Mouse (Mus musculus) G1E-ER4 (cell line): ENCODE data around the gene Mstn. TPM values are rescaled to one million over a fixed set of nuclear protein-coding genes. Genes with fewer than 3 reads are reported as not detected.

Experiments used
- GATA1 ChIP-seq: IDR thresholded peaks from one replicate; pipeline ENCODE4 v1.8.0; 2012; ENCODE audit warnings: low read length, inconsistent platforms
- polyA plus RNA-seq: library from polyadenylated mRNA; stranded (reverse); fragments of >175 nt; gene quantifications from 2 replicates; pipeline ENCODE4 v1.2.3, GENCODE M21; 2012

Mstn gene
- polyA plus RNA-seq, result not detected in 2 replicates

DNA sequence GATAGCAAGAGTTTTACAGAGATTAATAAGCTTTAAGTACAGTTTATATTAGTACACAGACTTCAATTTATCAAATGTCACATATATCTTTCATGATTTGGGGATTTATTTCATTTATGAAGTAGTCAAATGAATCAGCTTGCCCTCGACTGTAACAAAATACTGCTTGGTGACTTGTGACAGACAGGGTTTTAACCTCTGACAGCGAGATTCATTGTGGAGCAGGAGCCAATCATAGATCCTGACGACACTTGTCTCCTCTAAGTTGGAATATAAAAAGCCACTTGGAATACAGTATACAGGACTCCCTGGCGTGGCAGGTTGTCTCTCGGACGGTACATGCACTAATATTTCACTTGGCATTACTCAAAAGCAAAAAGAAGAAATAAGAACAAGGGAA is at the start of gene Mstn:
Gene Mstn, plus strand, starts transcription at position 301 of the 400 bp plus-strand sequence.
- no peak for TF ChIP-seq GATA1

DNA sequence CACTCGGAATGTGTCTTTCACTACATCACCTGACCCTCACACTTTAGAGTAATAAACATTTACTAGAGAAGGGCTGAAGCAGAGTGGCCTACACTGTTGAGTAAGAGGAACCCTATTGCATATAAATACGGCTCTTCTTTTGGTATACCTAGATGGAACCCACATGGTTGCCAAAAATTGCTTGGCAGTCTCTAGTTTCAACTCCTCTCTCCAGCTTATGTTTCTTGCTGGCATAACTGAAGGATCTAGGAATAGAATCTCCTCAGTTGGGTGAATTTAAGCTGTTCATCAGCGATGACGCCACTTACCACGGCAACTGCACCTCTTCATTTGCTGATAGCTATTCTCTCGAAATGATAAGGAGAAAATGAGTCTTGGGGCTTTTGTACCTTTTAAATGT is 46.7 kb upstream of the Mstn start:
- no peak for TF ChIP-seq GATA1

DNA sequence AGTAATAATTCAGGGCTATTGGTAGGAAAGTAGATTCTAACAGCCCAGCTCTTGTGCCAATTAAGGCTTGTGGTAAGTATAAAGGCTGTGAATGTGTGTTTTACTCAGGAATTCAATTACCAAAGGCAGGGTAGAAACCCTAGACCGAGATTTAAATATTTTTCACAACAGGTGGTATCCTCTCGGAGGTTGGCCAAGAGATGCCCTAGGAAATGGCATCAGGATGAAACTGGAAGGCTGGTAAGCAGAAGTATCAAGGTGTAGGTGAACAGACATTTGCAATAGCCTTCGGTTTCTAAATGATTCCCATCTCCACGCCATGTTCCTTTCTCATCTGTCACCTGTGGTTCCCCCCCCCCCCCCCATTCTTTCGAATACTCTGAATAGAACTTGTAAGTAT is 45.8 kb upstream of the Mstn start:
- TF ChIP-seq GATA1, result no peak

DNA sequence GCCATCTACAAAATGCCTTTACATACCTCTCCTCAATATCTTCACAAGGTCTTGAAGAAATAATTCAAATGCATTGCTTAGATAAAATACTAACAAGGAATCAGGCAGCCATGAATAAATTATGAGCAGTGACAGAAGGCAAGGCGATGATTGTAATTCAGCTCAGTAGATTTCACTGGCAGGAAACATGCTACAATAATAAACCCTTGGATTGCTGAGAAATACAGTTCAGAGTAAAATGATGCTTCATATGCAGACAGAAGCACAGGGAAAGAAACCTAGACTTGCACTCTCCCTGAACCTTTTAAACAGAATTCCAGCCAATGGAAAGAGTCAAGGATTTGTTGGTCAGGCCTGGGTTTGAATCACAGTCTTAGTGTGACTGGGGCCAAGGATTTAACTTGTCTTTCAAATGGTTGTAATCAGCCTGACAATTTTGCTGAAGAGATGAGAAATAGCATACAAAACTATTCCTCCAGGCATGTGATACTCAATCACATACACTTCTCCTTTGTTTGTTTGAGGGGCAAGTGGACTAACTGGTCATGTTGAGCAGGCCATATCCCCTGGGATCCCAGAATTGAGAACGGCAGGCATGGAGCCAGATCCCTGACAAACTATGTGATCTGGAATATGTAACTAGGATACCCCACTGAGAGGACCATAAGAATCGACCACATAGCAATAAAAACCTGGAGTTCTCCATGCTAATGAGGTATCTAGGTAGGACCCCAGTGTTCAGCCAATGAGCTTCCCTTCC is 42.5 kb upstream of the Mstn start:
- TF ChIP-seq GATA1, result no peak

DNA sequence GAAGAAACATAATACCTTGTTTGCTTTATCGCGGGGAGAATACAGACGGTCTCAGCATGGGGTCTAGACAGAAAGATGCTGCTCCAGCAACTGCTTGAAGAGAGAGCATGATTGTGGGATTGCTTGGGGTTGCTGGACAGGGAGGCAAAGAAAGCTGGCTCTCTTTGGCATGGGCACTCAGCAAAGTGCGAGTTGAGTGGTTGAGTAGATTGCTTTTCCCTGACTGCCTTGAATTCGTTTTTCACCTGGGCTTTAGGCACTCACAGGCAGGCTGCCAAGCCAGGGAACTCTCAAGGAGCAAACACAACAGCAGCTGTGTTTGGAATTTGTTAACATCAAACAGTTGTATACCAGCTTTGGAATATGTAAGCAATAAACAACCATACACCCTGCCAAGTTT is 41.4 kb upstream of the Mstn start, which contains the start of gene 1700019D03Rik:
Gene 1700019D03Rik, minus strand, starts transcription at position 101 of the 400 bp plus-strand sequence.
- no peak for TF ChIP-seq GATA1

DNA sequence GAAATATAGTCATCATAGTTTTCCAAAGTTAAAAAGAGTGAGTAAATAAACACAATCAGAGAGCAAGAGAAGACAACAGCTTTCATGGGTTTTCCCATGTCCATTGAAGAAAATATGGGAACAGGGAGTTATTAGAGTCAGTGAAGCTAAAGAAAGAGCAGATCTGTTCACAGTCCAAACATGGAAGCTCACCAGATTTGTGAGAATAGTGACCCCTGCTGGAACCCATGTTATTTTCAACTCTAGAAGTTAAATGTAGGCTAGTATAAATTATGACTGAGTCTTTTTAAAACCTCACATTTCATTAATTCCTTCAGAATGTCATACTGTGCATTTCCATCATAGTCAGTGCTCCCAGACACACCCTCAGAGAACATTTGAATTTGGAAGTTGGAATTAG is 28.9 kb upstream of the Mstn start:
- no peak for TF ChIP-seq GATA1

DNA sequence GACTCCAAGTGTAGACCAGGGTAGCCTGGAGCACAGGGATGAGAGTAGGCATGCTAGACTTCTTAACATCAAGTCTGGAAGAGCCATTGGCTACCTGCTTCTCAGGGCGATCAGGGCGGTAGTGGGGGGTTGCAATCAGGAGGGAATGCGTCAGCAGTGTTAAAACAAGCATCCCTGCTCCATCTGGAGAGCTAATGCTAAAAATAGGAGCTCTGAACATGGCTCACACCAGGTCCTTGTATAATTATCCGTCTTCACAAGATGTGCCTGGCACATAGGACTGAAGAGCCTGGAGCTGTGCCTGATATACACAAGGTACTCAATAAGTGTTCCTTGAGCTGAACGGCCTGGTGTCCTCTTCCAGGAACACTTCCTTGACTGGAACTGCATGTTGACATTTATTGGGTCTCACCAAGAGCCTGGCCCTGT is 24.0 kb upstream of the Mstn start:
- TF ChIP-seq GATA1, result no peak

DNA sequence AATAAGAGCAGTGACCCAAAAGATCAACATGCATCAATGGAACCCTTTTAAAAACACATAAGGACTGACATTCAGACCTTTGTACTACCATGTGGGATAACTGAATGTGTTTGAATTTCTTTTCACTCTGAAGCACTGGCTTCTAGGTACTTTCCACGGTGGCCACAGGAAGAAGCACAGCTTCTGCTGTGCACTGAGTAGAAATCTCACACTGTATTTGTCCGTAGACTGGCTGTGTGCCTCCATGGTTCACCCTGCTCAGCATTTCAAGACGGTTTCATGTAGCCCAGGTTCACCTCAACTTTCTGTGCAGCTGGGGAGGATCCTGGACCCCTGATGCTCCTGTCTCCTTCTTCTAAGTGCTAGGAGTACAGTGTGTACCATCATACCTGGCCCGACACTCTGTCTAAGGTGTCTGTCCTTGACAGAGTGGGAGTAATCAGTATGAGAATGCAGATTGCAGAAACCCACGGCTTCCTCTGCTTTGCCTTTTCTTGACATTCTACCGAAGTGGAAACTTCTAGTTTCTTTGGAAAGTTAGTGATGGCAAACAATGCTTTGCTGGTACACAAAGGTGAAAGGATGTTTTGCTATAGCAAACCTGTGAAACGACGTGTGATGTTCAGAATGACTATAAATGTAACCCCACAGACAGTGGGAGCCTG is 11.5 kb upstream of the Mstn start:
- no peak for TF ChIP-seq GATA1

DNA sequence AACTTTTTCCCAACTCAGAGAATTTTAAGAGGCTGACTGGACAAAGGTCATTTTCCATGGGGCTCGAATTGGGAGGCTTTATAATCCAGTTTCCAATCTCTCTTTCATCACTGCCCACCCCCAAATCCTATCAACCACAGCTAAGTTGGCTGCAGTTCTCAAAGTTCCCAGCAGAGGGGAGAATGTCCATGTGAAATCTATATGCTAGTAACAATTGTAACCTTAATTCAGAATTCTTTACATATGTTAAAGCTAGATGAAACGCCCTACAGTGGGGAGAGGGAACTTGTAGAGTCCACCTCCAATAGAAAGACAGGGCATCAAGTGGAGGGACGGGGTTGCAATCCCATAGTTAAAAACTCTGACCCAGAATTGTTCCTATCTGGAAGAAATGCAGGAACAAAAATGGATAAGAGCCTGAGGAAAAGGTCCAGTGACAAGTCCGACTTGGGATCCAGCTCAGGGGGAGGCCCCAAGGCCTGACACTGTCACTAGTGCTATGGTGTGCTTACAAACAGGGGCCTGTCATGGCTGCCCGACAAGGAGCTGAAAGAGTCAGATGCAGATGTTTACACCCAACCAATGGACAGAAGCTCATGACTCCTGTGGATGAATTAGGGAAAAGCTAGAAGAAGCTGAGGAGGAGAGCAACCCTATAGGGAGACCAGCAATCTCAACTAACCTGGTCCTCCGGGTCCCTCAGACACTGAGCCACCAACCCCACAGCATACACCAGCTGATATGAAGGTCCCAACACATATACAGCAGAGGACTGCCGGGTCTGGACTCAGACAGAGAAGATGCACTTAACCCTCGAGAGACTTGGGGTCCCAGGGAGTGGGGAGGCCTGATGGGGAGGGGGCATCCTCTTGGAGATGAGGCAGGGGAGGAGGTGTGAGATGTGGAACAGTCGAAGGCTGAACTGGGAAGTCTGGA is 8.1 kb upstream of the Mstn start:
- TF ChIP-seq GATA1, result no peak

DNA sequence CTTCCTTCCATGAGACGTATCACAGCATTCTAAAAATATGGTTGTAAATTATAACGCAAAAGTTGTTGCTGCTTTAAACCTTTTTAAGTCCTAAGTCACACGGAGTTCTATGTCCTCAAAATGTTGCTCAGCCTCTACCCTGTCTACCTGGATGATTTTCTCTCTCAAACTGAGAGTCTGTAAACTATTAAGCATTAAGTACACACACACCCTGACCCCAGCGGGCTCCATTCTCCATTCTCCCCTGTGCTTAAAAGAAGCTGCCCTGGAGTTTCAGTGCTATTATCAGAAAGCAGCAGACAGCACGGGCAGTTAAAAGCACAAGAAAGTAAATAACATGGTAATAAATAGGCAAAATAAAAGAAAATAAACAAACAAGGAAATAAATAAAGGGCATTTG is 2.3 kb upstream of the Mstn start:
- TF ChIP-seq GATA1, result no peak

DNA sequence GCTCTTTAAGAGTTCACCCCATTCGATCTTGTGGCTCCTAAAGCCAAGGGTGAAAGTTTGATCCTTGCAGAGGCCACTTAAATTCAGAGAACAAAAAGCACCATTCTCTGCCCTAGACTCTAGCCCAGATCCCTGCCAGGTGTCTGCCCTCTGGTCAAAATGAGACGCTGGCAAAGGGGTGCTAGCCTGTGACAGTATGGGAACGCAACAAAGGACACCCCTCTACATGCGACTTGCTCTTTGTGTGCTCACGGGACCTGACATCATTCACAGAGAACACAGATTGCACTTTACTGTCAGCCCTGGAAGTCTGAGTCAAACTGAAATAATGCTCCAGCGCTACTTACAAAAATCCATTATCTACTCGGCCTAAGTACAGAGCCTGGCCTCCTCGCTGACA is 941 bp upstream of the Mstn start:
- TF ChIP-seq GATA1, result no peak

DNA sequence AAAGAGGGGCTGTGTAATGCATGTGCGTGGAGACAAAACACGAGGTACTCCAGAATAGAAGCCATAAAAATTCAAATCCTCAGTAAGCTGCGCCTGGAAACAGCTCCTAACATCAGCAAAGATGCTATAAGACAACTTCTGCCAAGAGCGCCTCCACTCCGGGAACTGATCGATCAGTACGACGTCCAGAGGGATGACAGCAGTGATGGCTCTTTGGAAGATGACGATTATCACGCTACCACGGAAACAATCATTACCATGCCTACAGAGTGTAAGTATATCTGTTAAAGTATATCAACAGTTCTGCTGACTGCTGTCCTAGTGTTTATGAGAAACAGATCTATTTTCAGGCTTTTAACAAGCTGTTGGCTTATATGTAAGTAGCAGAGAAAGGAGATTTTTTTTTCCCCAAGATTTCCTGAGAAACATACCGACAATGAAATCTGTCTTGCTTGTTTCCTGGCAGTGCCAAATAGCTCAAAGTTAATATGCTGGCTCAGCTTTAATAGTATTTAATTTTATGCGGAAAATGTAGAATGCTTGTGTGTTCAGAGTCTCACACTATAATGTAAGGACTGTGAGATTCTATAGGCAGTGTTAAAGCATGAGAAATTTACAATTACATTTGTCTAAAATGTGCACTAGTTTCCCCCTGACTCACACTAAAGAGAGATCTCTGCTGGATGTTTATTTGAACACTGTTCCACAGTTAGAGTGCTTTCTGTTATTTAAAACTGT is 600 bp downstream of the Mstn start:
- TF ChIP-seq GATA1, result no peak

DNA sequence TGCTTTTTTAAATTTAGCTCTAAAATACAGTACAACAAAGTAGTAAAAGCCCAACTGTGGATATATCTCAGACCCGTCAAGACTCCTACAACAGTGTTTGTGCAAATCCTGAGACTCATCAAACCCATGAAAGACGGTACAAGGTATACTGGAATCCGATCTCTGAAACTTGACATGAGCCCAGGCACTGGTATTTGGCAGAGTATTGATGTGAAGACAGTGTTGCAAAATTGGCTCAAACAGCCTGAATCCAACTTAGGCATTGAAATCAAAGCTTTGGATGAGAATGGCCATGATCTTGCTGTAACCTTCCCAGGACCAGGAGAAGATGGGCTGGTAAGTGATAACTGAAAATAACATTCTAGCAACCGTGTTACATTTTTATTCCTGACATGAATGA is 2.5 kb downstream of the Mstn start:
- TF ChIP-seq GATA1, result no peak

DNA sequence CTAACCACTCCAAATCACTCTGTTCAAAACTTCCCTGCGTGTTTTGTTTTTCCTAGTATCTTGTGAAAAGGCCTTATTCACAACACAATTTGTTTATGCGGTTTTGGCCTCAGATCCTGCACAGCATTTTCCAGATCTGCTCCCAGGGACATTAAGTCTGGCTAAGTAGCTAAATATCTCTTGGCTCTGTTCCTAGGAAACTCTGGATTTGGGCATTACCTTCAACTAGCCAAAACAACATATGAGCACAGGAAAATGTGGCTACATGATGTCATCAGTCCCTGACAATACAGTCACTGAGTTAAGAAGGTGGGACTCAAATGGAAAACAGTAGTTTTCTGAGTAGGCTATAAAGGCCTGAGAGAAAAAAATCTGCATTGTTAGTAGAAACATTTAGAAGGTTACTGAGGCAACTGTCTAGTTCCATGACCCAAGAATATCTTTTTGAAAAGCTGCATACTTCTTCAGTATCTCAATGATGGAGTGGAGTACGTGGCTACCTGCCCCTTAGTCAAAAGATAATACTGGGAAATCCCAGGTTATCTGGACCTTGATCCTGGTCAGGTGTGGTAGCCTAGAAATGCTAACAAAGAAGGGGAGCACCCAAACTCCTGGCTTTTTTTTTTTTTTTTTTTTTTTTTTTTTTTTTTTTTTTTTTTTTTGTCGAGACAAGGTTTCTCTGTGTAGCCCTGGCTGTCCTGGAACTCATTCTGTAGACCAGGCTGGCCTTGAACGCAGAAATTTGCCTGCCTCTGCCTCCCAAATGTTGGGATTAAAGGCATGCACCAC is 8.5 kb downstream of the Mstn start:
- no peak for TF ChIP-seq GATA1
